Mouse (Mus musculus): ENCODE measurements around the gene Nfic. TPM values are rescaled to one million over a fixed set of nuclear protein-coding genes. Genes with fewer than 3 reads are reported as not detected.
A peak's percentile ranks its signal among the peaks of the same experiment; 100 is the strongest.

The Nfic gene
- polyA plus RNA-seq, 1 experiment = 33.6 TPM

DNA sequence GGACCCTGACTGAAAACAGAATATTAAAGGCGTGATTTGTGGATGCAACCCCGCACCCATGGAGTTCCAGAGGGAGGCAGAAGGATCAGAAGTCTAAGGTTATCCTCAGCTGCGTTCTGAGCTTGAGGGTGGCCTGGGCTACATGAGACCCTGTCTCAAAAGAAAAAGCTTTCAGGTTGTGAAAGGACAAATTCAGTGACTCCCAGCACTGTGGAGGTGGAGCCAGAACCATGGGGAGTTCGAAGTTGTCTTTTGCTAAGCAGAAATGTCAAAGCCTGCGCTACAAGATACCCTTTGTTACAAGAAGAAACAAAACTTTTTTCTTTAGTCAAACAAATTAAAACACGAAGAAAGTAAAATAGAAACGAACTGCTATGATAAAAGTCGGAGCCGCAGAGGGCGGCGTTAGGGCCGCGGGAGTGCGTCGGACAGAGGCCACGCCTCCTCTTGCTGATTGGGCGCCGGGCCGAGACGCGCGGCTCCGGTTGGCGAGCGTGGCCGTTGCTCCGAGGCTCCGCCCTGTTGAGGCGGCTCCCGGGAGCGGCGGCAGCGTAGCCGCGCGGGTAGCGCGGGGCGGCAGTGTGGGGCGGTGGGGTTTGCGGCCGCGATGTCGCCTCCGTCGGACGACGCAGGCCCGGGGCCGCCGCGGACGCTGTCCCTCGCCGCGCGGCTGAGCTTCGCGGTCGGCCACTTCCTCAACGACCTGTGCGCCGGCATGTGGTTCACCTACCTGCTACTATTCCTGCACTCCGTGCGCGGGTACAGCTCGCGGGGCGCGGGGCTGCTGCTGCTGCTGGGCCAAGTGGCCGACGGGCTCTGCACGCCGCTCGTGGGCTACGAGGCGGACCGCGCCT lies 98.2 kb downstream of the Nfic start, which contains the start of gene Mfsd12:
Gene Mfsd12, plus strand, starts transcription at position 501 of the 854 bp plus-strand sequence.
- DNase-seq (ENCODE audit: low read depth) = no peak

DNA sequence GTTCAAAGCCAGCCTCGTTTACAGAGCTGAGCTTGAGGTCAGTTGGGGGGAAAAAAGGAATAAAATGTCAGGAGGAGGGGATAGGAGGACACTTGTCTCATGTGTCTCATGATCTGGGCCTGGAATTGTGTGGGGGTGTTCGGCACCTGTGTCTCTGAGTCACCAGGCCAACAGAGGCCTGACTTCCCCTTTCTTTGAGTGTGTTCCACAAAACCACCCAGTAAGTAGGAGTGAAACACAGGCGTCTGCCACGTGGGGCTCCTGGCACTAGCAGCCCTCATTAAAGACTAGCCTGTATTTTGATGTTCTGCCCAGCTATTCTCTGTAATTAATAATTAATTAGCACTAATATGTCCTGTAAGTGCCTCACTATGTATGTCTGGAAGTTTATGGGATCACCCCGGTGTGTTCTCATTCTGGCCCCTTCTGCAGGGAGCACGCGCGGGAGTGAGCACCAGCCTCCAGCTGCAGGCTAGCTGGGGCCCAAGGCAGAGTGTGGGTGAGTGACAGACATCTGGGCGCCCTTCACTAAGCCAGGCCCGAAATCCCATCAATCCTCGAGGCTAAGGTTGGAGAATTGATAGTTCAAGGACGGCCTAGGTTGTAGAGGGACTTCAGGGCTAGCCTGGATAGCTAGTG lies 99.0 kb downstream of the Nfic start:
- no peak for DNase-seq (ENCODE audit: low read depth)

DNA sequence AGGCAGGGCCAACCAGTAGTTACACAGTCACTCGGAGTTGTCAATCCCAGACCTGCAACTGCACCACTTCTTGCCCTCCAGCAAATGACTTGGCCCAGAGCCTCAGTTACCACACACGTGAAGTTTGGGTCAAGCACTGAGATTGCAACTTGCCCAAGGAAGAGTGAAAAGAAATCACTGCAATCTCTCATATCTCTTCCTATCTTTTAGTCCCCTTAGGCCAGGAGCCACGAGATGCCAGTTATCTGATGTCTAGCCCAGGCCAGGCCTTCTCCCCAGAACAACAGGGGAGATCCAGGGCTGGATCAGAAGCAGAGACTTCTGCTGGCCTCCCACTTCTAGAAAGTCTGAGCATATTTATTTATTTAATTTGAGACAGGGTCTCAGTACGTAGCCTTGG lies 99.9 kb downstream of the Nfic start:
- DNase-seq (ENCODE audit: low read depth) = no peak

DNA sequence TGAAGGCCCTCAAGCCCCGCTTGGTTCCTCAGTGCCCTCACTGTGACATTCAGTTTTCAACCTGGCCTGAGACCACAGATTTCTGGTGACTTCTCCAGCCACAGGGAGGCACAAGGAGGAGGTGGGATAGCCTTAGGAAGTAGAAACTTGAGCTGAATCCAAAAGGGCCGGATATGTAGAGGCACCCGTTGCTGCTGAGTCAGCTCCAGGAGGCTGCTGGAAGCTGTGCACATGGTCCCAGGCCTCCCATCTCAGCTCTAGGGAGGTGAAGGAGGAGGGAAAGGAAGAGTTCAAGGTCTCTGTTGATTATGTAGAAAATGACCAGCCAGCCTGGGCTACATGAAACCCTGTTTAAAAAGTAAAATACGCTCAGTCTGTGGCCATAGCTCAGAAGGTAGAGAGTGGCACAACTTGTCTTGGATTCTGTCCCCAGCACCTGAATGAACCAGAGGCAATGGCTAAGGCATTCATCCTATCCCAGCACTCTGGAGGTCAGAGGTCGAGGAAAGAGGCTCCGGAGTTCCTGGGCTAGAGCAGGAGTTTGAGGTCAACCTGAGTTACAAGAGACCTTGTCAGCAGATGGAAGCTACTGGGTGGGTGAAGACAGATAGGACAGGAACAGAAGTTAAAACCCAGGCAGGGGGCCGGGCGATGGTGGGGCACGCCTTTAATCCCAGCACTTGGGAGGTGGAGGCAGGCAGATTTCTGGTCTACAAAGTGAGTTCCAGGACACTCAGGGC lies 100.5 kb downstream of the Nfic start:
- no peak for DNase-seq (ENCODE audit: low read depth)

DNA sequence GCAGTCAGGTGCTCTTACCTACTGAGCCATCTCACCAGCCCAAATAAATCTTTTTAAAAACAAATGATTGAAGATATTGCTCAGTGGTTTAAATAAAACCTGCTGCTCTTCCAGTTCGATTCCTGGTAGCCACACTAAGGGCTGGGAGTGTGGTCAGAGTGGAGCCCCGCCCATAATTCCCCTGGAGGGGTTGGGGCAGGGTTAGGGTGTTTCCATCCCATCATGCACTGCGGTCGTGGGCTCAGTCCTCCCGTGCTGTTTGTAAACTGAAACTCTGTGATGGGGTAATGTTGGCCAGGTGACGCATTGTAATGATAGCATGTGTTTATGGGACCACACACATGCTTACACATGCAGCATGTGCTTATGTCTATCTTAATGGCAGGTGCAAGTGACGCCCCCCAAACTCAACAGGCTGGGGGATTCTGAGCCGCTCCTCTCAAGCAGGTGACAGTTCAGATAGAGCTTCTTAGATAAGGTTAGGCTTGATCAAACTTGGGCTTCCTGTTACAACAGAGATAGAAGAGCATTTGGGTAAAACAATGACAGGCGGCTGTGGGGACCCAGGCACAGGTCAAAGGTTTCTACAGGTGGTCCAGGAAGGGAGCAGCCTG lies 103.7 kb downstream of the Nfic start:
- DNase-seq (ENCODE audit: low read depth) = no peak

DNA sequence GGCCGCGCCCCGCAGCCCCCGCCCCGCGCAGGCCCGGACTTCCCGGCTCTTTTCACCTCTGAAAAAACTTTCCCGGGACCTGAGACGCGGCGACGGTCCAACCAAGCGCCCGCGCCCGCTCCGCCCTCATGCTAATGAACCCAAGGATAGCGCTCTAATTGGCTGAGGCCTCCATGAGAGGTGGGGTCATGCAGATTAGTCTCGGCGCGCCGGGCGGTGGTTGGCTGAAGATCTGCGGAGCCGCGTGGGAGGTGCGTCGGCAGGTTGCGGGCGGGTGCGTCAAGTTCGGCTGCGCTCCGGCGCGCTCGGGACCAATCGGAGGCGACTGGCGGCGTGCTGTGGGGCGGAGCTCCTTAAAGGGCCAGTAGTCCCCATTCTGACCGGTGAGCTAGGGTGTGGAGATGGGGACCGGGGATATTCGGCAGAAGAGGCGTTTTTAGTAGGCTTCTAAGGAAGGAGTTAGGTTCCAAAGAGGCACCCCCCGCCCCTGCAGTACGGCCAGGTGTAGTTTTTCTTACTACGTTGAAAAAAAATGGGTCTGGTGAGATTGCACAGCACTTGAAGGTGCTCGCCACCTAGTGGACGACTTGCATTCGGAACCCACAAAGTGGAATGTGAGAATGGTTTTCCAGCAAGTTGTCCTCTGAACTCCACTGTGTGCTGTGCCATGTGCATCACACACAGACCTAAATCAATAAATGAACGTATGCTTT lies 104.9 kb downstream of the Nfic start, which contains the start of gene Hmg20b:
Gene Hmg20b, minus strand, starts transcription at position 130 of the 713 bp plus-strand sequence.
- DNase-seq (ENCODE audit: low read depth) = peak; percentile 70

DNA sequence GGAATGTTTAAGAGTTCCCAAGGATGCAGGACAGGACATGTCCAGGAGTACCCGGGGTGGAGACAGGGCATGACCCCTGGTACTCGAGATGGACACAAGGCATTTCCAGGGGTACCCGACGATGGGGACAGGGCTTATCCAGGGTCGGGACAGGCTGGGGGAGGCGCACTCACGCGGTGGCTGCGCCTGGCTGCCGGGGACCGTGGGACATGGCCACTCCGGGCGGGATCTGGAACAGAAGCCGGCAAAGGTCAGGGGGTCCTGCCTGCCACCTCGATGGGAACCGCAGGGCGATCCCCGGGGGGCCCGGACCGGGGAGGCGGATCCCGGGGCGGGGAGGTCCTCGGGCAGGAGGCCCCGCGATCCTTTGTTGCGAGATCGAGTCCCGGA lies 105.5 kb downstream of the Nfic start:
- DNase-seq (ENCODE audit: low read depth) = no peak

DNA sequence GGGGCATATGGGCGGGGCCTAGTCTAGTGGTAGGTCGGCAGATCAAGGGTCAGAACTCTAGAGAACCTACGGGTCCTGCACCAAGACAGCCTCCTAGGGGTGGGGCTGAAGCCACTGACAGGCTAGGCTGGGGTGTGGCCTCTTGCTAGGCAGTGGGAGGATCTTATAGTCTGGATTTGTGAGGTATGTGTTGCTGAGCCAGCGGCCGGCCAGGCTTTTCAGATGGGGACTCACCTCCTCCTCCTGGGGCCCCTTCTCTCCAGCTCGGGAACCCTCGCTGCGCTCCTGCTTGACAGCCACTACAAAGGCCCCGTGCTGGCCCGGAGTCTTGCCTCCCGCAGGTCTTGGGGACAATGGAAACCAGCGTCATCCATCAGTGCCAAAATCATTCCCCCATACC lies 106.3 kb downstream of the Nfic start:
- DNase-seq (ENCODE audit: low read depth) = no peak

DNA sequence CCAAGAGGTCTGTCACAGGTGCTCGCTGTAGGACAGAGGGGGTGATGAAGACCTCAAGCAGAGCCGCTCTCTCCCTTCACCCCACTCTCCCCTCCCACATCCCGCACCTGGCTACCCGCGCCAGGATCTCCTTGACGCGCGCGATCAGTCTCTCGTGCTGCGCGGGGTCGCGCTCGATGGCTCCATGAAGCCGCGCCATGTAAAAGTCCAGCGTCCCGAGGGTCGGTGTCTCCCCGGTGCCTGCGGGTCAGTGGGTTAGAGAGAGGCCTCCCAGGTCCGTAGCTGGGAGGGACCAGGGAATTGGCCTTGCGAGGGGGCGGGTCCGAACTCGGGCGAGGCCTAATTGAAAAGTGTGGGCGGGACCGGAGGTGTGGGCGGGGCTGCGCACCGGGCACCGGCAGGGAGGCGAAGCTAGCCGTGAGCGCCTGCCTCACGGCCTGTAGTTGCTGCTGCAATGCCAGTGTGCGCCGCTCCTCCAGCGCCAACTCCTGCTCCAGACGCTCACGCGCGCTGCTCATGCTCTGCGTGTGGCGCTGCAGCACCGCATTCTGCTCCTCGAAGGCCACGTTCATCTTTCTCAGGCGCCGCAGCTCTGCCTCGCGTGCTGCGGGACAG lies 108.9 kb downstream of the Nfic start:
- DNase-seq (ENCODE audit: low read depth) = no peak

Other genes starting within 250 kb of the Nfic start
- gene Atcay, start 224.8 kb downstream of the Nfic start, polyA plus RNA-seq (2012; rRNA removed) = 0.03 TPM in 1 of 2 replicates, not detected in the other
- gene Zfr2, start 222.5 kb downstream of the Nfic start, polyA plus RNA-seq (2012; rRNA removed) = 17.9 and 20.9 TPM in 2 replicates
- 3.1 and 4.7 TPM in 2 replicates for gene Matk, start 202.7 kb downstream of the Nfic start, polyA plus RNA-seq (2012; rRNA removed)
- 65.7 and 72.8 TPM in 2 replicates for gene Mrpl54, start 188.7 kb downstream of the Nfic start, polyA plus RNA-seq (2012; rRNA removed)
- 61.1 and 77.4 TPM in 2 replicates for gene Apba3, start 188.7 kb downstream of the Nfic start, polyA plus RNA-seq (2012; rRNA removed)
- gene Tjp3, start 164.1 kb downstream of the Nfic start, polyA plus RNA-seq (2012; rRNA removed) = 21.4 and 29.9 TPM in 2 replicates
- gene Pip5k1c, start 162.7 kb downstream of the Nfic start, polyA plus RNA-seq (2012; rRNA removed) = 57.9 and 58.4 TPM in 2 replicates
- gene Cactin, start 134.5 kb downstream of the Nfic start, polyA plus RNA-seq (2012; rRNA removed) = 24.8 and 25.0 TPM in 2 replicates
- 8.3 and 9.3 TPM in 2 replicates for gene Tbxa2r, start 126.9 kb downstream of the Nfic start, polyA plus RNA-seq (2012; rRNA removed)
- 1.4 and 1.7 TPM in 2 replicates for gene Gipc3, start 112.4 kb downstream of the Nfic start, polyA plus RNA-seq (2012; rRNA removed)
- gene Hmg20b, start 105.2 kb downstream of the Nfic start, polyA plus RNA-seq (2012; rRNA removed) = 60.3 and 76.7 TPM in 2 replicates
- 29.8 and 39.5 TPM in 2 replicates for gene Mfsd12, start 98.1 kb downstream of the Nfic start, polyA plus RNA-seq (2012; rRNA removed)
- 1.7 and 2.0 TPM in 2 replicates for gene 4930404N11Rik, start 89.8 kb downstream of the Nfic start, polyA plus RNA-seq (2012; rRNA removed)
- 48.7 and 59.7 TPM in 2 replicates for gene Fzr1, start 77.1 kb downstream of the Nfic start, polyA plus RNA-seq (2012; rRNA removed)
- 93.9 and 96.3 TPM in 2 replicates for gene Dohh, start 71.2 kb downstream of the Nfic start, polyA plus RNA-seq (2012; rRNA removed)
- gene Gm48551, start 71.2 kb downstream of the Nfic start, polyA plus RNA-seq (2012; rRNA removed) = 3.3 and 4.2 TPM in 2 replicates
- 3.1 and 5.6 TPM in 2 replicates for gene Gm48552, start 66.6 kb downstream of the Nfic start, polyA plus RNA-seq (2012; rRNA removed)
- 28.6 and 32.6 TPM in 2 replicates for gene Smim24, start 62.6 kb downstream of the Nfic start, polyA plus RNA-seq (2012; rRNA removed)
- 0.27 and 0.67 TPM in 2 replicates for gene Celf5, start 27.1 kb upstream of the Nfic start, polyA plus RNA-seq (2012; rRNA removed)
- gene Ncln, start 40.8 kb upstream of the Nfic start, polyA plus RNA-seq (2012; rRNA removed) = 115 and 131 TPM in 2 replicates
- gene S1pr4, start 44.5 kb upstream of the Nfic start, polyA plus RNA-seq (2012; rRNA removed) = 2.8 and 3.5 TPM in 2 replicates
- gene Gna15, start 68.6 kb upstream of the Nfic start, polyA plus RNA-seq (2012; rRNA removed) = 3.3 and 4.7 TPM in 2 replicates
- gene Gna11, start 89.6 kb upstream of the Nfic start, polyA plus RNA-seq (2012; rRNA removed) = 202 and 223 TPM in 2 replicates
- gene Aes, start 103.9 kb upstream of the Nfic start, polyA plus RNA-seq (2012; rRNA removed) = 651 and 877 TPM in 2 replicates
- gene Tle2, start 118.9 kb upstream of the Nfic start, polyA plus RNA-seq (2012; rRNA removed) = 75.0 and 107 TPM in 2 replicates
- gene Tle6, start 145.4 kb upstream of the Nfic start, polyA plus RNA-seq (2012; rRNA removed) = 14.2 and 31.0 TPM in 2 replicates
- 1.2 and 1.7 TPM in 2 replicates for gene BC025920, start 150.6 kb upstream of the Nfic start, polyA plus RNA-seq (2012; rRNA removed)
- 27.7 and 28.5 TPM in 2 replicates for gene Sirt6, start 172.2 kb upstream of the Nfic start, polyA plus RNA-seq (2012; rRNA removed)
- 38.6 and 40.5 TPM in 2 replicates for gene Ankrd24, start 172.9 kb upstream of the Nfic start, polyA plus RNA-seq (2012; rRNA removed)
- gene Gm10778, start 193.4 kb upstream of the Nfic start, polyA plus RNA-seq (2012; rRNA removed) = 0.36 and 0.60 TPM in 2 replicates
- gene Zfp433, start 249.2 kb upstream of the Nfic start, polyA plus RNA-seq (2012; rRNA removed) = 0.76 and 1.2 TPM in 2 replicates

Measured in gonadal fat pad, adult 2 months (tissue).